Mouse (Mus musculus): ENCODE measurements around the gene Mlycd.

DNA sequence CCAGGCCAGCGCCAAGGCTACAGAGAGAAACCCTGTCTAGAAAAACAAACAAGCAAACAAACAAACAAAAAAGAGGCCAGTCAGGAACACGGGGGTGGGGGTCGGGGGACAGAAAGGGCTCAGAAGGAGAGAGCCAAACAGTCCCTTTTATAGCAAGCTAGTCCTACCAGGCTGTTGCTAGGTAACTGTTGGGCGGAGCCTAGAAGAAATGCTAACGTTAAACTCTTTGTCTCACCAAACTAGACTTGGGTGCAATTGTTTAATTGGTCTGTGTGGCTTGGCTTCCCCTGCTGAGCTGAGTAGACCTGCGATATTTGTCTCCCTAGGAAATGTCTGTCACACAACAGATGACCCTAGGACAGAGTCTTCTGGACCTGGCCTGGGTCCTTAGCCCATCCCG is 16.2 kb upstream of the Mlycd start:
- TF ChIP-seq CTCF (IDR thresholded peaks at IDR 0.05; ENCODE audit: low read depth, low read length): no peak
- no peak for TF ChIP-seq POLR2A (IDR thresholded peaks at IDR 0.05; ENCODE audit: borderline replicate concordance, low read depth, low read length)
